Mouse (Mus musculus) embryonic fibroblast, embryonic 13.5 days (primary cell): ENCODE results near the gene Cbfb.

Source experiments
- CTCF ChIP-seq: IDR thresholded peaks from 2 replicates; pipeline ENCODE4 v1.5.1; 2011; ENCODE audit warnings: mild to moderate bottlenecking, control low read depth, low read length, moderate library complexity, borderline replicate concordance; ENCODE audit not compliant: insufficient read depth
- POLR2A ChIP-seq: IDR thresholded peaks from 2 replicates; pipeline ENCODE4 v1.6.1; 2011; ENCODE audit warnings: low read depth, mild to moderate bottlenecking, control low read depth, low read length, moderate library complexity

GRCm38 (mm10) chr8:105192182-105192581 is 21.7 kb downstream of the Cbfb start:
- TF ChIP-seq CTCF (no peak), POLR2A (no peak)
